Mouse (Mus musculus) urinary bladder, postnatal 14 days (tissue): ENCODE measurements around the gene Upp1.

Source experiments
- DNase-seq: peaks from one replicate; pipeline ENCODE4 v3.0.0; 2021; ENCODE audit warnings: low spot score

Gene Upp1

DNA sequence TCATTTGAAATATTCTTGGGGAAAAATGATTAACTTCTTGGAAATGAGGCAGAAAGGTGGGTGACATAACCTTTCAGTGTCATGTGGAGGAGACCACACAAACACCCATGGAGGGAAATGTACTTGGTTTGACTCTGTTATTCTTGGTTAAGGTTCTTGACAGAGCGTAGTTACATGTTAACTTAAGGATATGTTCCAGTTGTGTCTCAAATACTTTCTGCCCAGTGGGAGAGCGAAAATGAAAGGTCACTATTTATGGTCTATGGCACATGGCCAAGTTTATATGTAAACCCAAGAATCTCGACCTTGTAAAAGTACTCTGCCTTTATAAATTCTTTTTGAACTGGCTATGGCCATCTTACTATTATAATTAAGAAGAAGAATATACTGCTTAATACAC lies 42.0 kb downstream of the Upp1 start:
- DNase-seq = no peak

DNA sequence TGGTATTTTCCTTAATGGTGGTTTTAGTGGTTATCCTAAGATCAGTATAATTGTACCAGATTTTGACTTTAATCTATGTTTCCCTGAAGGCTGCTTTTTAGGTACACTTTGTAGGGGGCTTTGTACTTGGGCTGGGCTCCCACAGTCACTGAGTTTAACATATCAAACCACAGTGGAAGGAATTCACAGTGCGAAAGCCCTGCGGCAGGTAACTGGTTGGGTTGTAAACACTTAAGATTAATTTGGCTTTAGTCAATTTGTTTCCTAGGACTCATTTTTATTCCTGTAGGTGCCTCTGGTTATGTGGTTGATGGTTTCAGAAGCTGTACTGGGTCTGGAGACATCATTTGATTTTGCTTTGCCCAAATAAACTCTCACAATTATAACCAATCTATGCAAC lies 49.4 kb downstream of the Upp1 start:
- DNase-seq = no peak

DNA sequence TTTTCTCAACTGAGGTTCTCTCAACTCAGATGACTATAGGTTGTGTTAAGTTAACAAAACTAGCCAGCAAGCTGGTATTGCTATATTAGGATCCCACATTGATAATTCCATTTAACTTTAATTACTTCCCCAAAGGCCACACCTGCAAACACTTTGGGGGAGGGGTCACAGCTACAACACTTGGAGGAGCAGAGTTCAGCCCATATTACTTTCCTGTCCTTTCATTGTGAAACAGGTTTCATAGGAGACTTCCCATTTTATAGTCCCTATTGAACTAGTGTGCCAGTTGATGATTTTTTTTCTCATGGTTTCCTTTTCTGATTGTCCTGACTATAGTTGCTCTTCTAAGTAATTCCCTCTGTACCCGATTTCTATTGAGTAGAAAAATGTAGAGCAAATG lies 63.6 kb downstream of the Upp1 start:
- no peak for DNase-seq
